ENCODE assay signal across 9 mouse cellular contexts in the genomic region with DNA sequence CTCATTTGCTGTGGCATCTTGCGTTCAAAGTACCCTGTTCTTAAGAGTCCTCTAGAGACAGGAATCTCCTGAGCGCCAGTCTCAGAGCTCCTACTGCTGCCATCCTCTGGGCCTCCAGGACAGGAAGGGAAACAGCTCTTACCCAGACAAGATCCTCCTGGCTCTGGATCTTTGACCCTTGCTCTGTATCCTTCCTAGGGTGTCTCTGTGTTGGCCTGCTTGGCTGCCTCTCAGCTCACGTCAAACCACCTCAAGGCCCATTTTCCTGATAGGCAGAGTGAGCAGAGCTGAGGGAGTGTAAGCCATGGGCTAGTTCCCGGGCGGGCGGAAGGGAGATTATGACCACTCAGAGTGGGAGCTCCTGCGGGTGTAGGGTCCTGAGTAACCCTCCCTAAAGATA. TPM values are rescaled to one million over a fixed set of nuclear protein-coding genes. Genes with fewer than 3 reads are reported as not detected.
DNase-seq lines count a peak whose midpoint lies in the region; ATAC-seq and TF ChIP-seq lines count a peak whose summit lies in the region.
"Had no signal": no experiment of that assay in that cellular context is flagged by ENCODE, and none has a peak within 500 bp of the region (broad histone marks: within the 10 kb centered on the region; RNA-seq: fewer than 3 reads in every experiment).

No protein-coding gene starts in this region.

- peaks cover 71% of the 10 kb centered on the region for H3K36me3 ChIP-seq in erythroblast, embryonic 14.5 days (ENCODE audit: control insufficient read depth)
- peaks cover 29% of the 10 kb centered on the region for H3K36me3 ChIP-seq in kidney, embryonic 16.5 days (ENCODE audit: insufficient read depth, low read length)
- H3K36me3 ChIP-seq in neural tube, embryonic 13.5 days: peaks cover 44% of the 10 kb centered on the region

- no peak for ATAC-seq in kidney, embryonic 16.5 days (ENCODE audit: low FRiP score, low TSS enrichment)
- no peak for ATAC-seq in neural tube, embryonic 13.5 days (ENCODE audit: low read depth)
- ATAC-seq: Patski had no signal

- H3K4me3 ChIP-seq in left cerebral cortex, adult 2 months: peak overlapping the region; percentile 62
- H3K4me3 ChIP-seq in erythroblast, embryonic 14.5 days (replicated peaks): peak overlapping the region; percentile 75
- peak overlapping the region; percentile 62 for H3K4me3 ChIP-seq in kidney, embryonic 16.5 days (ENCODE audit: low read length)
- peak overlapping the region; percentile 43 for H3K4me3 ChIP-seq in neural tube, embryonic 13.5 days

- DNase-seq in left cerebral cortex, adult 2 months (ENCODE audit: extremely low spot score in 1 of 2, low spot score in 2 of 2): no peak
- DNase-seq in left cerebral cortex, postnatal 10 days (ENCODE audit: extremely low spot score in 1 of 2, low spot score in 2 of 2): no peak
- DNase-seq in thymus, postnatal 14 days: no peak
- no peak for DNase-seq in spleen, postnatal 14 days (ENCODE audit: low spot score in 2 of 2)
- no peak for DNase-seq in frontal cortex, postnatal 10 days (ENCODE audit: low spot score in 2 of 2)

- intact Hi-C loops in left cerebral cortex, adult 2 months (cut with DNase I): loop anchor here (5.0 kb wide), 1 partner anchor 139 kb away; no protein-coding TSS in a partner anchor
- intact Hi-C loops in left cerebral cortex, postnatal 10 days (cut with DNase I): loop anchor here (10.0 kb wide), 1 partner anchor 132 kb away; no protein-coding TSS in a partner anchor

- 37% methylated on average over 7 of the region's 7 CpGs for WGBS in kidney, embryonic 16.5 days
- WGBS in neural tube, embryonic 13.5 days: 62% methylated on average over 7 of the region's 7 CpGs

- H3K27ac ChIP-seq in left cerebral cortex, adult 2 months: no peak overlapping the region
- peak overlapping the region; percentile 13; the same call in 1 of the 2 replicates for H3K27ac ChIP-seq in kidney, embryonic 16.5 days (ENCODE audit: low read length)
- H3K27ac ChIP-seq in neural tube, embryonic 13.5 days (replicated peaks): no peak overlapping the region

- peak overlapping the region; percentile 75 for H3K9ac ChIP-seq in kidney, embryonic 16.5 days (replicated peaks; ENCODE audit: low read length)
- H3K9ac ChIP-seq in neural tube, embryonic 13.5 days: peak overlapping the region; percentile 73

- peaks cover 72% of the 10 kb centered on the region for H3K4me1 ChIP-seq in erythroblast, embryonic 14.5 days (ENCODE audit: control insufficient read depth)
- H3K4me1 ChIP-seq in kidney, embryonic 16.5 days (ENCODE audit: insufficient read depth, low read length): peaks cover 23% of the 10 kb centered on the region
- peaks cover 17% of the 10 kb centered on the region for H3K4me1 ChIP-seq in neural tube, embryonic 13.5 days (replicated peaks)

- no peaks in the 10 kb centered on the region for H3K27me3 ChIP-seq in erythroblast, embryonic 14.5 days (ENCODE audit: control insufficient read depth)
- H3K27me3 ChIP-seq in kidney, embryonic 16.5 days (ENCODE audit: insufficient read depth, low read length): no peaks in the 10 kb centered on the region
- no peaks in the 10 kb centered on the region for H3K27me3 ChIP-seq in neural tube, embryonic 13.5 days
- H3K27me3 ChIP-seq: Patski had no signal

- peak overlapping the region; percentile 89 for H3K4me2 ChIP-seq in kidney, embryonic 16.5 days (replicated peaks; ENCODE audit: low read depth, low read length)
- H3K4me2 ChIP-seq in neural tube, embryonic 13.5 days: peak overlapping the region; percentile 74

- no peaks in the 10 kb centered on the region for H3K9me3 ChIP-seq in erythroblast, embryonic 14.5 days (ENCODE audit: control insufficient read depth, low read length)
- no peaks in the 10 kb centered on the region for H3K9me3 ChIP-seq in kidney, embryonic 16.5 days (ENCODE audit: low read length)
- no peaks in the 10 kb centered on the region for H3K9me3 ChIP-seq in neural tube, embryonic 13.5 days

- TF ChIP-seq CTCF in left cerebral cortex, adult 2 months (IDR thresholded peaks at IDR 0.05): no peak

RNA-seq across cellular contexts. Expression of a gene that starts 1.0 kb away (rescaled TPM):
- total RNA-seq in left cerebral cortex, adult 2 months (2021): 10 to 100 TPM; 18.9 to 19.7 TPM
- total RNA-seq in left cerebral cortex, postnatal 10 days (2021): 10 to 100 TPM; 19.2 to 20.9 TPM
- polyA plus RNA-seq in erythroblast, embryonic 14.5 days (2012): 7.7 and 11.5 TPM in 2 replicates
- polyA plus RNA-seq in kidney, embryonic 16.5 days (2015; fragmentation: Nextera tagmentation; extraction: Ambion mirVana): 123 and 137 TPM in 2 replicates
- 10.6 and 19.0 TPM in 2 replicates for polyA plus RNA-seq in neural tube, embryonic 13.5 days (2015; fragmentation: Nextera tagmentation; extraction: Ambion mirVana)

RNA-seq across cellular contexts. Expression of a gene that starts 19.5 kb away (rescaled TPM):
- total RNA-seq in left cerebral cortex, adult 2 months (2021): 10 to 100 TPM; 70.3 to 80.5 TPM
- total RNA-seq in left cerebral cortex, postnatal 10 days (2021): 10 to 100 TPM; 84.9 to 93.8 TPM
- polyA plus RNA-seq in erythroblast, embryonic 14.5 days (2012): 12.5 and 13.5 TPM in 2 replicates
- polyA plus RNA-seq in kidney, embryonic 16.5 days (2015; fragmentation: Nextera tagmentation; extraction: Ambion mirVana): 100.0 and 102 TPM in 2 replicates
- polyA plus RNA-seq in neural tube, embryonic 13.5 days (2015; fragmentation: Nextera tagmentation; extraction: Ambion mirVana): 121 and 126 TPM in 2 replicates

RNA-seq across cellular contexts. Expression of a gene that starts 29.3 kb away (rescaled TPM):
- total RNA-seq in left cerebral cortex, adult 2 months (2021): 10 to 100 TPM in 1 of 2 experiments, 1 to 10 TPM in 1; 9.1 to 10.8 TPM
- 10 to 100 TPM; 11.4 to 11.8 TPM for total RNA-seq in left cerebral cortex, postnatal 10 days (2021)
- 0.11 and 0.22 TPM in 2 replicates for polyA plus RNA-seq in erythroblast, embryonic 14.5 days (2012)
- 18.0 and 18.7 TPM in 2 replicates for polyA plus RNA-seq in kidney, embryonic 16.5 days (2015; fragmentation: Nextera tagmentation; extraction: Ambion mirVana)
- polyA plus RNA-seq in neural tube, embryonic 13.5 days (2015; fragmentation: Nextera tagmentation; extraction: Ambion mirVana): 25.1 and 25.5 TPM in 2 replicates

RNA-seq across cellular contexts. Expression of a gene that starts 29.6 kb away (rescaled TPM):
- total RNA-seq in left cerebral cortex, adult 2 months (2021): 100 to 1,000 TPM; 187 to 193 TPM
- total RNA-seq in left cerebral cortex, postnatal 10 days (2021): 100 to 1,000 TPM; 136 to 139 TPM
- polyA plus RNA-seq in erythroblast, embryonic 14.5 days (2012): 3.2 and 4.3 TPM in 2 replicates
- polyA plus RNA-seq in kidney, embryonic 16.5 days (2015; fragmentation: Nextera tagmentation; extraction: Ambion mirVana): 173 and 182 TPM in 2 replicates
- polyA plus RNA-seq in neural tube, embryonic 13.5 days (2015; fragmentation: Nextera tagmentation; extraction: Ambion mirVana): 132 and 139 TPM in 2 replicates

RNA-seq across cellular contexts. Expression of a gene that starts 50.5 kb away (rescaled TPM):
- total RNA-seq in left cerebral cortex, adult 2 months (2021): 1 to 10 TPM; 1.7 to 2.4 TPM
- total RNA-seq in left cerebral cortex, postnatal 10 days (2021): 1 to 10 TPM in 1 of 2 experiments, under 1 TPM in 1; 0.32 to 1.4 TPM
- 0.11 and 0.24 TPM in 2 replicates for polyA plus RNA-seq in erythroblast, embryonic 14.5 days (2012)
- polyA plus RNA-seq in kidney, embryonic 16.5 days (2015; fragmentation: Nextera tagmentation; extraction: Ambion mirVana): 0.90 and 1.2 TPM in 2 replicates
- polyA plus RNA-seq in neural tube, embryonic 13.5 days (2015; fragmentation: Nextera tagmentation; extraction: Ambion mirVana): 0.77 and 1.2 TPM in 2 replicates

Comparison
In these comparisons a context has a peak if more than half of its experiments do, and no peak if none do; other contexts are left out.
1. RNA of a gene that starts 29.3 kb away (polyA plus RNA-seq): 25.1 to 25.5 TPM in neural tube, embryonic 13.5 days and 18.0 to 18.7 TPM in kidney, embryonic 16.5 days; 0.11 to 0.22 TPM in erythroblast, embryonic 14.5 days; every median in the first group is over 10 times any median in the second.
2. Peak in every context shown above with its lines, with median percentiles within 50 percentile points of each other: H3K4me3 ChIP-seq.